Mouse (Mus musculus) layer of hippocampus, adult 18-20 months (tissue): ENCODE results near the gene Asb16. TPM values are rescaled to one million over a fixed set of nuclear protein-coding genes. Genes with fewer than 3 reads are reported as not detected.

ENCODE experiments used
- microRNA-seq, 2 experiments: library from miRNA; unstranded; fragments of <30 nt; microRNA quantifications; one replicate each; pipeline ENCODE4 v1.2.0; 2021
- total RNA-seq, 2 experiments: library from RNA; stranded (reverse); gene quantifications; 2 replicates each; pipeline ENCODE4 v1.2.3; 2021

Gene Asb16
- total RNA-seq, 2 experiments from 2014 or later: 2.3 to 2.9 TPM

Small RNAs within 50 kb of the gene (microRNA-seq; reads per million reads assigned to microRNA genes)
- gene Mir8101: 1.6 to 2.2 reads per million in 2 experiments

Other genes starting within 250 kb of the Asb16 start
- 10 to 100 TPM; 85.5 to 88.9 TPM for gene Mpp3, start 240.3 kb upstream of the Asb16 start, total RNA-seq
- gene Cd300lg, start 227.2 kb upstream of the Asb16 start, total RNA-seq: not detected
- gene Mpp2, start 180.2 kb upstream of the Asb16 start, total RNA-seq: 100 to 1,000 TPM; 142 to 147 TPM
- gene Ppy, start 167.4 kb upstream of the Asb16 start, total RNA-seq: not detected
- gene Pyy, start 160.9 kb upstream of the Asb16 start, total RNA-seq: not detected
- not detected for gene Nags, start 123.2 kb upstream of the Asb16 start, total RNA-seq
- gene Tmem101, start 112.3 kb upstream of the Asb16 start, total RNA-seq: 10 to 100 TPM; 25.0 to 27.2 TPM
- gene Lsm12, start 83.4 kb upstream of the Asb16 start, total RNA-seq: 10 to 100 TPM; 59.3 to 59.4 TPM
- gene G6pc3, start 79.1 kb upstream of the Asb16 start, total RNA-seq: 10 to 100 TPM; 61.0 to 65.1 TPM
- gene Hdac5, start 38.6 kb upstream of the Asb16 start, total RNA-seq: 100 to 1,000 TPM; 258 to 266 TPM
- gene BC030867, start 19.9 kb upstream of the Asb16 start, total RNA-seq: 1 to 10 TPM in 1 of 2 experiments, under 1 TPM in 1; 0.86 to 1.8 TPM
- 10 to 100 TPM; 62.3 to 67.6 TPM for gene Tmub2, start 16.2 kb downstream of the Asb16 start, total RNA-seq
- gene Atxn7l3, start 27.9 kb downstream of the Asb16 start, total RNA-seq: 100 to 1,000 TPM; 168 to 171 TPM
- 100 to 1,000 TPM; 131 to 135 TPM for gene Ubtf, start 51.0 kb downstream of the Asb16 start, total RNA-seq
- gene Slc4a1, start 97.5 kb downstream of the Asb16 start, total RNA-seq: under 1 TPM; 0.30 to 0.41 TPM
- 100 to 1,000 TPM; 489 to 499 TPM for gene Rundc3a, start 124.7 kb downstream of the Asb16 start, total RNA-seq
- 10 to 100 TPM; 62.9 to 64.5 TPM for gene Slc25a39, start 139.2 kb downstream of the Asb16 start, total RNA-seq
- 10 to 100 TPM; 62.4 to 64.6 TPM for gene Grn, start 161.6 kb downstream of the Asb16 start, total RNA-seq
- gene Fam171a2, start 178.9 kb downstream of the Asb16 start, total RNA-seq: 100 to 1,000 TPM; 106 to 111 TPM
- gene Itga2b, start 201.4 kb downstream of the Asb16 start, total RNA-seq: 1 to 10 TPM; 1.2 to 3.9 TPM